Mouse (Mus musculus): ENCODE results near the gene Sugp1. TPM values are rescaled to one million over a fixed set of nuclear protein-coding genes. Genes with fewer than 3 reads are reported as not detected.
A peak's percentile ranks its signal among the peaks of the same experiment; 100 is the strongest.
"Not testable (repeated sequence)": the region's sequence is repeated elsewhere in the genome, so short reads cannot be mapped to it uniquely, and the experiment has no call there.

Gene Sugp1
- polyA plus RNA-seq, 1 experiment from 2014 or later: 14.7 TPM

DNA sequence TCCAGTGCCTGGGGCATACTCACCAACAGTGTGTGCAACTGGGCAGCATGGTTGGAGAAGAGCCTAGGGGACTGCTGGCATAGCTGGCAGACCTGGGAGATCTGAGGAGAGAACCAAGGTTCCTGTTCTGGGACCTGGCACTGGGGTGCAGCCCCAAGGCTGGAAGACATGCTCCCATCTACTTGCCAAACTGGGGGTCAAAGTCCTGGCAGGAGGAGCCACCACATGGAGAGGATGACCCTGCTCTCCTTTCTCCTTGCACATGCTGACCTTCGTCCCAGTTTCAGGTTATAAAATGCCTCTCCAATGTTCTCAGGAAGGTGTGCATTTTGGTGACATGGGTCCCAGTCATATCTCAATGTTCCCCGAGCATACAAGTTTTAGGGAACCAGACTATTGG lies 16.5 kb upstream of the Sugp1 start:
- WGBS (ENCODE audit: insufficient replicate concordance): 90% methylated on average over 2 of the region's 2 CpGs
- Histone ChIP-seq H3K27me3 (ENCODE audit: control insufficient read depth, insufficient read depth, low read depth, low read length) (no peaks in the 10 kb centered on the region), H3K9me3 (replicated peaks; ENCODE audit: control insufficient read depth, low read length) (no peaks in the 10 kb centered on the region), H3K9ac (ENCODE audit: low read depth, low read length) (no peak overlapping the region), H3K27ac (ENCODE audit: low read length) (no peak overlapping the region), H3K4me3 (ENCODE audit: low read depth, low read length) (no peak overlapping the region), H3K4me2 (ENCODE audit: low read depth, low read length) (no peak overlapping the region), H3K36me3 (ENCODE audit: control insufficient read depth, insufficient read depth) (peaks cover 62% of the 10 kb centered on the region), H3K4me1 (ENCODE audit: control insufficient read depth, low read depth, low read length) (peaks cover 2% of the 10 kb centered on the region; the same call in 1 of the 2 replicates)
- ATAC-seq (ENCODE audit: low read depth): no peak

DNA sequence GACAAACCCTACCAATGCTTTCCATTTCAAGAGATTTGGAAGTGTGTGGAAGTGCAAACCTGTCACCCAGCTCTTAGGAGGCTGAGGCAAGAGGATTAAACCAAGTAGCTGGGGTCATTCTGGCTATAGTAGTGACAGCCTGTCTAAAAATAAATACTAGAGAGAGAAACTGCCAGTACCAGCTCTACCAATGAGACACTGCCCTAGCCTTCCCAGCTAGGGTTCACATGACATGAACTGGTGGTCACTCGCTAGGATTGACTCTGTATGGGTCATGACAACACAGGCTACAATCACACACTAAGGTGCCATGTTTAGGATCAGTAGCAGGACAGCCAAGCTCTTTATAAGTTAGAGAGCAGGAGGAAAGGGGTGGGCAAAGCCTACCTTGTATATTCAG lies 12.4 kb upstream of the Sugp1 start:
- H3K4me2 ChIP-seq (ENCODE audit: low read depth, low read length): no peak overlapping the region
- no peaks in the 10 kb centered on the region for H3K9me3 ChIP-seq (replicated peaks; ENCODE audit: control insufficient read depth, low read length)
- H3K36me3 ChIP-seq (ENCODE audit: control insufficient read depth, insufficient read depth): peaks cover 39% of the 10 kb centered on the region
- ATAC-seq (ENCODE audit: low read depth): no peak
- no peaks in the 10 kb centered on the region for H3K27me3 ChIP-seq (ENCODE audit: control insufficient read depth, insufficient read depth, low read depth, low read length)
- no peak overlapping the region for H3K9ac ChIP-seq (ENCODE audit: low read depth, low read length)
- WGBS (ENCODE audit: insufficient replicate concordance): 91% methylated on average over 1 of the region's 1 CpGs
- H3K4me3 ChIP-seq (ENCODE audit: low read depth, low read length): no peak overlapping the region
- H3K4me1 ChIP-seq (ENCODE audit: control insufficient read depth, low read depth, low read length): no peaks in the 10 kb centered on the region
- H3K27ac ChIP-seq (ENCODE audit: low read length): no peak overlapping the region

DNA sequence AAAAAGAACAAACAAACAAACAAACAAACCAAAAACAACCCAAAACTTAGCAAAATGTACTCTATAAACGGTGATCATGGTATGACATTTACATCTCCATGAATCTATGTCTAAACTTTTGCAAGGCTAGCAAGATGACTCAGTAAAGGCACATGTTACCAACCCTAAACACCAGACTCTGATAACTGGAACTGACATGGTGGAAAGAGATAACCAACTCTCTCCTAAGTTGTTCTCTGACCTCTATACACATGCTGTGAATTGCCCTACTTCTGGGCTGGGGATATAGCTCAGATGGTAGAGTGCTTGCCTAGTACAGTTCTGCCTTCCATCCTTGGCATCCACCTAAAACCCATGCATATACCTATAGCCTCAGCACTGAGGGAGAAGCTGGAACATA lies 4.6 kb upstream of the Sugp1 start:
- Histone ChIP-seq H3K27ac (ENCODE audit: low read length) (peak overlapping the region; percentile 83), H3K4me3 (ENCODE audit: low read depth, low read length) (no peak overlapping the region), H3K27me3 (ENCODE audit: control insufficient read depth, insufficient read depth, low read depth, low read length) (no peaks in the 10 kb centered on the region), H3K4me2 (ENCODE audit: low read depth, low read length) (peak overlapping the region; percentile 38), H3K36me3 (ENCODE audit: control insufficient read depth, insufficient read depth) (peaks cover 4% of the 10 kb centered on the region; the same call in 1 of the 2 replicates), H3K9me3 (replicated peaks; ENCODE audit: control insufficient read depth, low read length) (no peaks in the 10 kb centered on the region), H3K9ac (ENCODE audit: low read depth, low read length) (0 out of 2 replicates have a peak overlapping the region, but pooled peaks have one; percentile 21), H3K4me1 (ENCODE audit: control insufficient read depth, low read depth, low read length) (peaks cover 47% of the 10 kb centered on the region)
- 39% methylated on average over 1 of the region's 1 CpGs for WGBS (ENCODE audit: insufficient replicate concordance)
- ATAC-seq (ENCODE audit: low read depth): peak; percentile 45

DNA sequence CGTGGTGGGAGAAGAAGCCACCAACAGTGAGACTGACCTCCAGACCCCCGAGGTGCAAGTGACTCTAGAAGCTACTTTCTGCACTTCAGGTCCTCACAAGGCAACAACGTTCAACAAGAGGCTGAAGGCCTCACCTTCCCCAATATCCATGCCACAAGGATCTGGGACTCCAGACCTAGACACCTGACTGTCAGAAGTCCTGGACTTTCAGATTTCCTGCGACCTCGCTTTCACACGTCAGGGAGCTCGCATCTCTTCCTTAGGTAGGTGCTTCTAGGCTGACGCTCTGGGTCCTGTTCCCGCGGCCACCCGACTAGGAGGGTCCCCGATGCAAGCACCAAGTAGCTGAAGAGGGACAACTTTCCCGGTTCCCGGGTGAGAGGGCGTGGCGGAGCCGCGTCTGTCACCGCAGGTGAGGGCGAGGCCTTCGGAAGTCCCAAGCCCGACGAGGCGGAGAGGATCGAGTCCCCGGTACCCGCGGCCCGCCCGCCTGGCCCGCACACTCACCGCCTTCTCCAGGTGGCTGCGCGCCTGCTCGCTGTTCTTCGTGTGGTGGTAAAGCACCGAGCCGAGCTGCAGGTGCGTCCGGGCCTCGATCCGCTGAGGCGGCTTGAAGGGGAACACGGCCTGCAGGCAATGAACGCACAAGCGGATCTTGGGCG lies 597 bp upstream of the Sugp1 start:
- under 1% methylated on average over 47 of the region's 47 CpGs for WGBS (ENCODE audit: insufficient replicate concordance)
- peak; percentile 45 for ATAC-seq (ENCODE audit: low read depth)
- Histone ChIP-seq H3K4me3 (ENCODE audit: low read depth, low read length) (peak overlapping the region; percentile 97), H3K27me3 (ENCODE audit: control insufficient read depth, insufficient read depth, low read depth, low read length) (no peaks in the 10 kb centered on the region), H3K36me3 (ENCODE audit: control insufficient read depth, insufficient read depth) (no peaks in the 10 kb centered on the region), H3K9me3 (replicated peaks; ENCODE audit: control insufficient read depth, low read length) (no peaks in the 10 kb centered on the region), H3K4me1 (ENCODE audit: control insufficient read depth, low read depth, low read length) (peaks cover 56% of the 10 kb centered on the region), H3K27ac (ENCODE audit: low read length) (peak overlapping the region; percentile 92), H3K9ac (ENCODE audit: low read depth, low read length) (peak overlapping the region; percentile 97), H3K4me2 (ENCODE audit: low read depth, low read length) (peak overlapping the region; percentile 90)

DNA sequence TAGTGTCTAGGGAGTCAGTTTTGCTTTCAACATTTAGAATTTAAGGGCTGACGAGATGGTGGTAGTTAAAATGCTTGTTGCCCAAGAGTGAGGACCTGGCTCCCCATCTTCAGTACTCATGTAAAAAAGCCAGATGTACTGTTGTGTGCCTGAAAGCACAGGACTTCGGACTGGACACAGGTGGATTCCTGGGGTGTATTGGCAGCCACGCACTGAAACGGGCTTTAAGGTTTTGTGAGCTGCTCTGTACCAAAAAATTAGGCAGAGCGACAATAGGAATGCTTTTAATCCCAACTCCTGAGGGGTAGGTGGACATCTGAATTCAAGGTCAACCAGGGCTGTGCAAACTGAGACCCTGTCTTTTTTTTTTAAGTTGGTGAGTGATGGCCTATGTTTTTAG lies 1.4 kb downstream of the Sugp1 start:
- Histone ChIP-seq H3K9me3 (replicated peaks; ENCODE audit: control insufficient read depth, low read length) (no peaks in the 10 kb centered on the region), H3K27me3 (ENCODE audit: control insufficient read depth, insufficient read depth, low read depth, low read length) (no peaks in the 10 kb centered on the region), H3K4me3 (ENCODE audit: low read depth, low read length) (peak overlapping the region; percentile 97), H3K4me2 (ENCODE audit: low read depth, low read length) (peak overlapping the region; percentile 93), H3K9ac (ENCODE audit: low read depth, low read length) (peak overlapping the region; percentile 97), H3K36me3 (ENCODE audit: control insufficient read depth, insufficient read depth) (peaks cover 3% of the 10 kb centered on the region), H3K27ac (ENCODE audit: low read length) (no peak overlapping the region), H3K4me1 (ENCODE audit: control insufficient read depth, low read depth, low read length) (peaks cover 40% of the 10 kb centered on the region)
- 78% methylated on average over 5 of the region's 5 CpGs for WGBS (ENCODE audit: insufficient replicate concordance)
- ATAC-seq (ENCODE audit: low read depth): no peak

DNA sequence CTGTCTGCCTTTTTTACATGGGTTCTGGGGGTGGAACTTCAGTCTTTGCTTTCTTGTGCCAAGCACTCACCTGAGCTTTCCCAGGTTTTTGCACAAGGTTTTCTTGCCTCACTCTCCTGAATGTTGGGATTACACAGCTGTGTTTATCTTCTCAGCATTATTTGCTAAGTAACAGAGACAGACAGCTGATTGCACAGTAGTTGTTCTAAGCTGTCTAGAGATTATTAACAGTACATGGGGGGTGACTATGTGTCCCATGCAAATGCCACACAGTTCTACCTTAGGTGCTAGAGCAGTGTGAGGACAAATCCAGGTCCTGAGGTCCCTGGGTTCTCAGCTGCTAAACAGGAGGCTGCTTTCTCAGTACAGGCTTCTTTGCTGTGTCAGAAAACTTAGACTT lies 7.0 kb downstream of the Sugp1 start:
- Histone ChIP-seq H3K4me2 (ENCODE audit: low read depth, low read length) (no peak overlapping the region), H3K27me3 (ENCODE audit: control insufficient read depth, insufficient read depth, low read depth, low read length) (no peaks in the 10 kb centered on the region), H3K36me3 (ENCODE audit: control insufficient read depth, insufficient read depth) (peaks cover 15% of the 10 kb centered on the region), H3K4me1 (ENCODE audit: control insufficient read depth, low read depth, low read length) (peaks cover 2% of the 10 kb centered on the region; the same call in 1 of the 2 replicates), H3K9ac (ENCODE audit: low read depth, low read length) (no peak overlapping the region), H3K4me3 (ENCODE audit: low read depth, low read length) (no peak overlapping the region), H3K27ac (ENCODE audit: low read length) (no peak overlapping the region), H3K9me3 (replicated peaks; ENCODE audit: control insufficient read depth, low read length) (no peaks in the 10 kb centered on the region)
- peak; percentile 47; the same call in 1 of the 2 replicates for ATAC-seq (ENCODE audit: low read depth)

DNA sequence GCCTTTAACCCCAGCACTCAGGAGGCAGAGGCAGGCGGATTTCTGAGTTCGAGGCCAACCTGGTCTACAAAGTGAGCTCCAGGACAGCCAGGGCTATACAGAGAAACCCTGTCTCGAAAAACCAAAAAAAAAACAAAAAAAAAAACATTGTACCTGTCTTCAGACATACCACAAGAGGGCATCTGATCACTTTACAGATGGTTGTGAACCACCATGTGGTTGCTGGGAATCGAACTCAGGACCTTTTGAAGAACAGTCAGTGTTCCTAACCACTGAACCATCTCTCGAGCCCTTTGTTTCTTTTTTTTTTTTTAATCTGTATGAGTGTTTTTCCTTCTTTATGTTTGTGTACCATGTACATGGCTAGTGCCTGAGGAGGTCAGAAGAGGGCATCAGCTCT lies 7.8 kb downstream of the Sugp1 start:
- H3K36me3 ChIP-seq (ENCODE audit: control insufficient read depth, insufficient read depth): peaks cover 15% of the 10 kb centered on the region
- not testable (repeated sequence) for ATAC-seq (ENCODE audit: low read depth); H3K4me2 ChIP-seq (ENCODE audit: low read depth, low read length); H3K4me1 ChIP-seq (ENCODE audit: control insufficient read depth, low read depth, low read length); H3K9ac ChIP-seq (ENCODE audit: low read depth, low read length); H3K4me3 ChIP-seq (ENCODE audit: low read depth, low read length); H3K9me3 ChIP-seq (replicated peaks; ENCODE audit: control insufficient read depth, low read length); H3K27ac ChIP-seq (ENCODE audit: low read length); H3K27me3 ChIP-seq (ENCODE audit: control insufficient read depth, insufficient read depth, low read depth, low read length)
- 76% methylated on average over 5 of the region's 5 CpGs for WGBS (ENCODE audit: insufficient replicate concordance)

DNA sequence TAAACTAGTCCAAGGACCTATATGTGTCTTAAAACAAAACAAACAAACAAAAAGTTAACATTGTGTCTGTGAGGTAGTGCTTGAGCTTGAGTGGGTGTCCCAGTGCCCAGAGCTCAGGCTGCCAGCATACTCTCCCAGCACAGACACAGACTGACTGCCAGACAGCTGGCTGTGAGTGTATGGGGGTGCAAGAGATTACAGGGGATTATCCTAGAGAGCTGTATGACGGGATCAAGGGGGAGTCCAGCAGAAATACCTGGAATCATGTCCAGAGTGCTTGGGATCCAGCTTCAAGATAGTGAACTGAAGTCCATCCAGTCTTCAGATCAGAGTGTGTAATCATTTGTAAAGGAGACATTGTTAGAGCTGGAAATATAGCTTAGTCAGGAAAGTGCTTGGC lies 15.1 kb downstream of the Sugp1 start:
- Histone ChIP-seq H3K36me3 (ENCODE audit: control insufficient read depth, insufficient read depth) (peaks cover 15% of the 10 kb centered on the region), H3K9me3 (replicated peaks; ENCODE audit: control insufficient read depth, low read length) (no peaks in the 10 kb centered on the region), H3K4me2 (ENCODE audit: low read depth, low read length) (no peak overlapping the region), H3K27me3 (ENCODE audit: control insufficient read depth, insufficient read depth, low read depth, low read length) (no peaks in the 10 kb centered on the region), H3K4me1 (ENCODE audit: control insufficient read depth, low read depth, low read length) (no peaks in the 10 kb centered on the region), H3K4me3 (ENCODE audit: low read depth, low read length) (no peak overlapping the region), H3K9ac (ENCODE audit: low read depth, low read length) (no peak overlapping the region), H3K27ac (ENCODE audit: low read length) (no peak overlapping the region)
- ATAC-seq (ENCODE audit: low read depth): no peak
- WGBS (ENCODE audit: insufficient replicate concordance): 96% methylated on average over 1 of the region's 1 CpGs

DNA sequence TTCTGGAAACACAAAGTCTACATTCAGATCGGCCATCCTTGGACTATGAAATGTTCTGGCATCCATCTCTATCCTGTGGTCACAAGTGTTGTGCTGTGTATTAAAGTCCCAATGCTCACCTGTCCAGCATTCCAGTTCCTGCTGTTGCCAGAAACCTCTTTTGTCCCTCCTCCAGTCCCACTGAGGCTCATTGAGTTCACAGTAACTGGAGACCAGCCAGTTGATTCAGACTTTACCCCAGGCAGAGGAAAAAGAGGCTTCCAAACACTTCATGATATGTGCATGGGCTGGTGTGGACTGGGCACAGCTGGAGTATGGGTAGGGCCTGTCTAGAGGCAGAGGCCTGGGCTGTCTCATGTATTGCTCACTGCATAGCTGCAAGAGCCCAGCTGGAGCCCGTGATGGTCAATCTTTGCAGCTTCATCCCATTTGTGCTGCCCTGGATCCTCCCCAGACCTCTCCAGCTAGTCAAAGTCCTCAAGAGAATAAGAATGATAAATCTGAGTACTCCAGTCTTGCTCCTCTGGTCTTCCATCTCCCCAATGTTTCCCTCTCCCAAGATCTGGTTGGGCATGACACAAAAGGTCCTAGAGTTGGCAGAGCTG lies 29.3 kb downstream of the Sugp1 start:
- no peak overlapping the region for H3K4me3 ChIP-seq (ENCODE audit: low read depth, low read length)
- no peak overlapping the region for H3K9ac ChIP-seq (ENCODE audit: low read depth, low read length)
- no peaks in the 10 kb centered on the region for H3K9me3 ChIP-seq (replicated peaks; ENCODE audit: control insufficient read depth, low read length)
- no peak for ATAC-seq (ENCODE audit: low read depth)
- 73% methylated on average over 2 of the region's 2 CpGs for WGBS (ENCODE audit: insufficient replicate concordance)
- H3K27ac ChIP-seq (ENCODE audit: low read length): peak overlapping the region; percentile 12; the same call in 1 of the 2 replicates
- H3K4me1 ChIP-seq (ENCODE audit: control insufficient read depth, low read depth, low read length): peaks cover 13% of the 10 kb centered on the region
- peaks cover 7% of the 10 kb centered on the region; the same call in 1 of the 2 replicates for H3K36me3 ChIP-seq (ENCODE audit: control insufficient read depth, insufficient read depth)
- no peaks in the 10 kb centered on the region for H3K27me3 ChIP-seq (ENCODE audit: control insufficient read depth, insufficient read depth, low read depth, low read length)
- H3K4me2 ChIP-seq (ENCODE audit: low read depth, low read length): no peak overlapping the region; the same call in 1 of the 2 replicates

All from liver, embryonic 16.5 days (tissue).